Mouse (Mus musculus) heart, embryonic 11.5 days (tissue): ENCODE measurements around the gene Pde4c. TPM values are rescaled to one million over a fixed set of nuclear protein-coding genes. Genes with fewer than 3 reads are reported as not detected.

ENCODE experiments used
- ATAC-seq: fragments of 200-750 bp; cut with Nextera tagmentation; replicated peaks from 2 replicates; pipeline ENCODE4 v1.8.0; 2017; ENCODE audit warnings: moderate library complexity; ENCODE audit not compliant: insufficient number of reproducible peaks, low FRiP score, low TSS enrichment
- H3K27ac ChIP-seq: fragments of 300-500 bp; sonication (generic); 2 replicates; pipeline ENCODE4 v1.5.1; 2014; ENCODE audit warnings: mild to moderate bottlenecking, low read depth, low read length
- H3K27me3 ChIP-seq: fragments of 300-500 bp; sonication (generic); 2 replicates; pipeline ENCODE4 v1.6.1; 2014; ENCODE audit warnings: mild to moderate bottlenecking, low read length, mixed read lengths; ENCODE audit not compliant: control insufficient read depth, insufficient read depth
- H3K36me3 ChIP-seq: fragments of 300-500 bp; sonication (generic); 2 replicates; pipeline ENCODE4 v1.6.1; 2014; ENCODE audit warnings: mild to moderate bottlenecking, low read length, moderate library complexity, mixed read lengths; ENCODE audit not compliant: control insufficient read depth, insufficient read depth
- H3K4me1 ChIP-seq: fragments of 300-500 bp; sonication (generic); 2 replicates; pipeline ENCODE4 v1.6.1; 2014; ENCODE audit warnings: low read length; ENCODE audit not compliant: control insufficient read depth, insufficient read depth
- H3K4me2 ChIP-seq: fragments of 300-500 bp; sonication (generic); 2 replicates; pipeline ENCODE4 v1.6.1; 2014; ENCODE audit warnings: mild to moderate bottlenecking, moderate library complexity
- H3K4me3 ChIP-seq: fragments of 300-500 bp; sonication (generic); 2 replicates; pipeline ENCODE4 v1.5.1; 2014; ENCODE audit warnings: low read depth, low read length
- H3K9ac ChIP-seq: fragments of 300-500 bp; sonication (generic); 2 replicates; pipeline ENCODE4 v1.6.1; 2014; ENCODE audit warnings: mild to moderate bottlenecking, low read depth, low read length, moderate library complexity
- H3K9me3 ChIP-seq: fragments of 300-500 bp; sonication (generic); replicated peaks from 2 replicates; pipeline ENCODE4 v1.6.1; 2016; ENCODE audit warnings: low read length; ENCODE audit not compliant: control insufficient read depth
- WGBS: fragments of 180-500 bp; shearing (Covaris S2); extraction: QIAGEN DNeasy Blood & Tissue Kit; methylation state at CpG from one replicate; pipeline ENCODE4 v1.1.7; 2014; ENCODE audit not compliant: insufficient replicate concordance; 5-methylcytosine and 5-hydroxymethylcytosine counted together
- polyA plus RNA-seq: library from polyadenylated mRNA; unstranded; fragments of >200 nt; fragmentation: Nextera tagmentation; extraction: Ambion mirVana; gene quantifications from 2 replicates; pipeline ENCODE4 v1.2.1, GENCODE M21; 2014

Pde4c gene
- polyA plus RNA-seq, 1 experiment from 2014 or later, result not detected

- 9% methylated on average over 26 of the region's 30 CpGs for WGBS
- H3K27me3 ChIP-seq, result no peaks in the 10 kb centered on the region
- H3K27ac ChIP-seq, result no peak overlapping the region
- peak overlapping the region; percentile 49 for H3K4me2 ChIP-seq
- peaks cover 27% of the 10 kb centered on the region for H3K4me1 ChIP-seq
- no peak overlapping the region for H3K9ac ChIP-seq
- peak overlapping the region; percentile 13 for H3K4me3 ChIP-seq
- peak; percentile 67 for ATAC-seq
- H3K9me3 ChIP-seq, result no peaks in the 10 kb centered on the region
- peaks cover 18% of the 10 kb centered on the region for H3K36me3 ChIP-seq
Measured at GRCm38 (mm10) chr8:70787941-70788667, 64.6 kb downstream of the Pde4c start.

- H3K4me2 ChIP-seq, result peak overlapping the region; percentile 49; the same call in 1 of the 2 replicates
- peaks cover 10% of the 10 kb centered on the region; the same call in 1 of the 2 replicates for H3K36me3 ChIP-seq
- peaks cover 8% of the 10 kb centered on the region for H3K27me3 ChIP-seq
- H3K4me1 ChIP-seq, result peaks cover 27% of the 10 kb centered on the region
- no peak overlapping the region for H3K27ac ChIP-seq
- H3K9ac ChIP-seq, result peak overlapping the region; percentile 22; the same call in 1 of the 2 replicates
- no peak overlapping the region for H3K4me3 ChIP-seq
- no peak for ATAC-seq
- WGBS, result 69% methylated on average over 10 of the region's 10 CpGs
- H3K9me3 ChIP-seq, result no peaks in the 10 kb centered on the region
Measured at GRCm38 (mm10) chr8:70789046-70789445, 65.5 kb downstream of the Pde4c start.

- Histone ChIP-seq H3K9ac (peak overlapping the region; percentile 86), H3K27ac (no peak overlapping the region), H3K27me3 (peaks cover 20% of the 10 kb centered on the region), H3K9me3 (no peaks in the 10 kb centered on the region), H3K4me3 (0 out of 2 replicates have a peak overlapping the region, but pooled peaks have one; percentile 61), H3K36me3 (peaks cover 5% of the 10 kb centered on the region; the same call in 1 of the 2 replicates), H3K4me2 (peak overlapping the region; percentile 80), H3K4me1 (peaks cover 27% of the 10 kb centered on the region)
- 65% methylated on average over 8 of the region's 8 CpGs for WGBS
- no peak for ATAC-seq
Measured at GRCm38 (mm10) chr8:70790846-70791245, 67.3 kb downstream of the Pde4c start.

- Histone ChIP-seq H3K9ac (peak overlapping the region; percentile 86), H3K9me3 (no peaks in the 10 kb centered on the region), H3K4me3 (peak overlapping the region; percentile 61), H3K4me2 (peak overlapping the region; percentile 80), H3K27ac (no peak overlapping the region), H3K4me1 (peaks cover 27% of the 10 kb centered on the region), H3K36me3 (0 out of 2 replicates have a peak, but pooled peaks cover 3% of the 10 kb centered on the region), H3K27me3 (peaks cover 23% of the 10 kb centered on the region)
- ATAC-seq, result no peak
- 76% methylated on average over 7 of the region's 7 CpGs for WGBS
Measured at GRCm38 (mm10) chr8:70791294-70791701, 67.8 kb downstream of the Pde4c start.

- H3K9ac ChIP-seq, result peak overlapping the region; percentile 86
- no peaks in the 10 kb centered on the region for H3K36me3 ChIP-seq
- H3K4me1 ChIP-seq, result peaks cover 27% of the 10 kb centered on the region
- peak overlapping the region; percentile 80 for H3K4me2 ChIP-seq
- peak overlapping the region; percentile 61 for H3K4me3 ChIP-seq
- 4% methylated on average over 58 of the region's 58 CpGs for WGBS
- no peaks in the 10 kb centered on the region for H3K9me3 ChIP-seq
- peak; percentile 65 for ATAC-seq
- H3K27ac ChIP-seq, result peak overlapping the region; percentile 50
- H3K27me3 ChIP-seq, result peaks cover 23% of the 10 kb centered on the region
Measured at GRCm38 (mm10) chr8:70791975-70792691, 68.6 kb downstream of the Pde4c start.

GRCm38 (mm10) chr8:70792700-70793099 lies 69.2 kb downstream of the Pde4c start:
- peak overlapping the region; percentile 80 for H3K4me2 ChIP-seq
- H3K9me3 ChIP-seq, result no peaks in the 10 kb centered on the region
- WGBS, result under 1% methylated on average over 20 of the region's 20 CpGs
- peak; percentile 11; the same call in 1 of the 2 replicates for ATAC-seq
- peak overlapping the region; percentile 86; the same call in 1 of the 2 replicates for H3K9ac ChIP-seq
- H3K4me3 ChIP-seq, result peak overlapping the region; percentile 61
- peak overlapping the region; percentile 50 for H3K27ac ChIP-seq
- H3K36me3 ChIP-seq, result no peaks in the 10 kb centered on the region
- peaks cover 27% of the 10 kb centered on the region for H3K4me1 ChIP-seq
- H3K27me3 ChIP-seq, result peaks cover 25% of the 10 kb centered on the region

- peaks cover 40% of the 10 kb centered on the region for H3K27me3 ChIP-seq
- H3K4me2 ChIP-seq, result no peak overlapping the region
- no peak overlapping the region for H3K4me3 ChIP-seq
- 77% methylated on average over 2 of the region's 2 CpGs for WGBS
- H3K9me3 ChIP-seq, result no peaks in the 10 kb centered on the region
- H3K36me3 ChIP-seq, result no peaks in the 10 kb centered on the region
- H3K9ac ChIP-seq, result no peak overlapping the region
- H3K4me1 ChIP-seq, result peaks cover 22% of the 10 kb centered on the region
- H3K27ac ChIP-seq, result no peak overlapping the region
- no peak for ATAC-seq
Measured at GRCm38 (mm10) chr8:70794215-70794614, 70.7 kb downstream of the Pde4c start.

- ATAC-seq, result no peak
- Histone ChIP-seq H3K27me3 (peaks cover 51% of the 10 kb centered on the region), H3K36me3 (no peaks in the 10 kb centered on the region), H3K9me3 (no peaks in the 10 kb centered on the region), H3K9ac (no peak overlapping the region), H3K4me1 (peaks cover 18% of the 10 kb centered on the region), H3K27ac (no peak overlapping the region), H3K4me3 (no peak overlapping the region), H3K4me2 (no peak overlapping the region)
- WGBS, result 70% methylated on average over 2 of the region's 2 CpGs
Measured at GRCm38 (mm10) chr8:70795370-70795769, 71.8 kb downstream of the Pde4c start.
